Mouse (Mus musculus) CH12.LX (cell line): ENCODE data around the gene Ltn1. TPM values are rescaled to one million over a fixed set of nuclear protein-coding genes. Genes with fewer than 3 reads are reported as not detected.

Experiments used
- DNase-seq: peaks from one replicate; pipeline ENCODE4 v3.0.0-alpha.2; 2013; ENCODE audit errors: extremely low read depth
- H3K27ac ChIP-seq: 2 replicates; pipeline ENCODE4 v1.5.1; 2012; ENCODE audit warnings: low read depth, mild to moderate bottlenecking, control low read depth, moderate library complexity; ENCODE audit not compliant: insufficient read depth
- H3K27me3 ChIP-seq: replicated peaks from 2 replicates; pipeline ENCODE3; 2012; ENCODE audit warnings: inconsistent platforms
- H3K36me3 ChIP-seq, 2 experiments: replicated peaks in 1 of 2; 2 replicates each; pipeline versions ENCODE3 to v1.6.1; 2012; ENCODE audit warnings: inconsistent platforms in 1 of 2, low read length in 1 of 2, mild to moderate bottlenecking in 1 of 2, mixed read lengths in 1 of 2, moderate library complexity in 1 of 2; ENCODE audit not compliant: control insufficient read depth in 1 of 2, insufficient read depth in 1 of 2
- H3K4me1 ChIP-seq, 2 experiments: 2 replicates each; pipeline ENCODE4 v1.6.1; 2012; ENCODE audit warnings: inconsistent platforms in 1 of 2, moderate library complexity in 1 of 2; ENCODE audit not compliant: insufficient read depth in 2 of 2, control insufficient read depth in 1 of 2
- H3K4me2 ChIP-seq: 2 replicates; pipeline ENCODE4 v1.6.1; 2012; ENCODE audit warnings: low read depth, mild to moderate bottlenecking, control low read depth; ENCODE audit not compliant: poor library complexity, insufficient read depth, severe bottlenecking
- H3K4me3 ChIP-seq, 3 experiments: fragments of 150-350 bp in 1 of 3; sonication (generic) in 1 of 3; replicated peaks in 1 of 3; 2 replicates each; pipeline versions ENCODE3 to v1.5.1; 2011 to 2012; ENCODE audit warnings: low read depth in 2 of 3, low read length in 2 of 3, mild to moderate bottlenecking in 2 of 3, moderate library complexity in 2 of 3, control low read depth in 1 of 3, improper control_type of control experiment in 1 of 3, inconsistent platforms in 1 of 3, mixed read lengths in 1 of 3; ENCODE audit not compliant: poor library complexity in 1 of 3
- H3K79me2 ChIP-seq: replicated peaks from 2 replicates; pipeline ENCODE4 v1.6.1; 2012; ENCODE audit warnings: mild to moderate bottlenecking, moderate library complexity; ENCODE audit not compliant: control insufficient read depth, poor library complexity, insufficient read depth, severe bottlenecking; ENCODE audit errors: extremely low read depth
- H3K9ac ChIP-seq: 2 replicates; pipeline ENCODE4 v1.6.1; 2012; ENCODE audit warnings: low read depth, mild to moderate bottlenecking, control low read depth, moderate library complexity; ENCODE audit not compliant: insufficient read depth
- H3K9me3 ChIP-seq: replicated peaks from 2 replicates; pipeline ENCODE3; 2012; ENCODE audit warnings: low read length, inconsistent platforms, mixed read lengths
- CHD1 ChIP-seq: IDR thresholded peaks from 2 replicates; pipeline ENCODE4 v1.6.1; 2012; ENCODE audit warnings: low read depth, low read length, improper control_type of control experiment, inconsistent platforms
- CHD2 ChIP-seq: IDR thresholded peaks from 2 replicates; pipeline ENCODE4 v1.6.1; 2011; ENCODE audit warnings: low read length, improper control_type of control experiment
- CTCF ChIP-seq, 2 experiments: IDR thresholded peaks in 1 of 2; conservative IDR thresholded peaks in 1 of 2; 2 replicates each; pipeline ENCODE4 v1.5.1; 2011 to 2012; ENCODE audit warnings: low read depth in 2 of 2, low read length in 2 of 2, improper control_type of control experiment in 1 of 2, inconsistent platforms in 1 of 2, mild to moderate bottlenecking in 1 of 2, moderate library complexity in 1 of 2
- E2F4 ChIP-seq: IDR thresholded peaks from 2 replicates; pipeline ENCODE4 v1.6.1; 2011; ENCODE audit warnings: low read depth, low read length, improper control_type of control experiment; ENCODE audit not compliant: insufficient replicate concordance
- ELF1 ChIP-seq: IDR thresholded peaks from 2 replicates; pipeline ENCODE4 v1.6.1; 2014; ENCODE audit warnings: low read depth, mild to moderate bottlenecking, inconsistent platforms, low read length, improper control_type of control experiment
- ETS1 ChIP-seq: conservative IDR thresholded peaks from 2 replicates; pipeline ENCODE4 v1.6.1; 2012; ENCODE audit warnings: low read depth, mild to moderate bottlenecking, inconsistent platforms, low read length, improper control_type of control experiment, moderate library complexity
- GABPA ChIP-seq: IDR thresholded peaks from 2 replicates; pipeline ENCODE4 v1.6.1; 2012; ENCODE audit warnings: low read depth, low read length, improper control_type of control experiment, inconsistent platforms; ENCODE audit not compliant: insufficient replicate concordance
- HCFC1 ChIP-seq: IDR thresholded peaks from 2 replicates; pipeline ENCODE4 v1.6.1; 2012; ENCODE audit warnings: low read depth, mild to moderate bottlenecking, inconsistent platforms, low read length, improper control_type of control experiment
- IRF4 ChIP-seq: IDR thresholded peaks from 2 replicates; pipeline ENCODE4 v1.6.1; 2014; ENCODE audit warnings: low read depth, mild to moderate bottlenecking, inconsistent platforms, low read length, improper control_type of control experiment
- JUN ChIP-seq: IDR thresholded peaks from 2 replicates; pipeline ENCODE4 v1.6.1; 2011; ENCODE audit warnings: low read depth, mild to moderate bottlenecking, low read length, improper control_type of control experiment, moderate library complexity; ENCODE audit not compliant: insufficient read depth
- JUND ChIP-seq: conservative IDR thresholded peaks from 2 replicates; pipeline ENCODE4 v1.6.1; 2011; ENCODE audit warnings: low read depth, low read length, improper control_type of control experiment
- KAT2A ChIP-seq: IDR thresholded peaks from 2 replicates; pipeline ENCODE4 v1.6.1; 2012; ENCODE audit warnings: low read length, improper control_type of control experiment, inconsistent platforms; ENCODE audit not compliant: insufficient replicate concordance
- MAFK ChIP-seq: IDR thresholded peaks from 2 replicates; pipeline ENCODE4 v1.6.1; 2011; ENCODE audit warnings: low read length, improper control_type of control experiment; ENCODE audit not compliant: insufficient replicate concordance
- MAX ChIP-seq: IDR thresholded peaks from 2 replicates; pipeline ENCODE4 v1.6.1; 2011; ENCODE audit warnings: low read length, improper control_type of control experiment
- MAZ ChIP-seq: IDR thresholded peaks from 2 replicates; pipeline ENCODE4 v1.6.1; 2012; ENCODE audit warnings: low read depth, mild to moderate bottlenecking, inconsistent platforms, low read length, improper control_type of control experiment, moderate library complexity
- MEF2A ChIP-seq: IDR thresholded peaks from 2 replicates; pipeline ENCODE4 v1.6.1; 2014; ENCODE audit warnings: low read depth, mild to moderate bottlenecking, inconsistent platforms, low read length, improper control_type of control experiment, borderline replicate concordance
- MXI1 ChIP-seq: IDR thresholded peaks from 2 replicates; pipeline ENCODE4 v1.6.1; 2011; ENCODE audit warnings: mild to moderate bottlenecking, low read depth, low read length, improper control_type of control experiment
- MYC ChIP-seq: IDR thresholded peaks from 2 replicates; pipeline ENCODE4 v1.6.1; 2011; ENCODE audit warnings: low read depth, mild to moderate bottlenecking, improper control_type of control experiment, low read length
- NELFE ChIP-seq: IDR thresholded peaks from 2 replicates; pipeline ENCODE4 v1.6.1; 2011; ENCODE audit warnings: low read depth, low read length, improper control_type of control experiment
- NRF1 ChIP-seq: IDR thresholded peaks from 2 replicates; pipeline ENCODE4 v1.6.1; 2014; ENCODE audit warnings: low read depth, mild to moderate bottlenecking, inconsistent platforms, low read length, improper control_type of control experiment, moderate library complexity
- POLR2A ChIP-seq: IDR thresholded peaks from 2 replicates; pipeline ENCODE4 v1.6.1; 2011; ENCODE audit warnings: low read depth, mild to moderate bottlenecking, improper control_type of control experiment, low read length
- POLR2AphosphoS2 ChIP-seq: IDR thresholded peaks from 2 replicates; pipeline ENCODE4 v1.6.1; 2011; ENCODE audit warnings: low read depth, low read length, improper control_type of control experiment
- RAD21 ChIP-seq: IDR thresholded peaks from 2 replicates; pipeline ENCODE4 v1.6.1; 2011; ENCODE audit warnings: low read depth, mild to moderate bottlenecking, low read length, improper control_type of control experiment, moderate library complexity
- SMC3 ChIP-seq: IDR thresholded peaks from 2 replicates; pipeline ENCODE4 v1.6.1; 2011; ENCODE audit warnings: low read depth, low read length, improper control_type of control experiment
- TBP ChIP-seq: conservative IDR thresholded peaks from 2 replicates; pipeline ENCODE4 v1.6.1; 2011; ENCODE audit warnings: low read depth, low read length, improper control_type of control experiment
- TCF12 ChIP-seq: IDR thresholded peaks from 2 replicates; pipeline ENCODE4 v1.6.1; 2014; ENCODE audit warnings: low read depth, mild to moderate bottlenecking, inconsistent platforms, low read length, improper control_type of control experiment
- UBTF ChIP-seq: IDR thresholded peaks from 2 replicates; pipeline ENCODE4 v1.6.1; 2012; ENCODE audit warnings: low read depth, mild to moderate bottlenecking, inconsistent platforms, low read length, improper control_type of control experiment, moderate library complexity
- USF1 ChIP-seq: IDR thresholded peaks from 2 replicates; pipeline ENCODE4 v1.6.1; 2014; ENCODE audit warnings: low read depth, mild to moderate bottlenecking, inconsistent platforms, low read length, improper control_type of control experiment
- USF2 ChIP-seq: conservative IDR thresholded peaks from 2 replicates; pipeline ENCODE4 v1.6.1; 2011; ENCODE audit warnings: low read depth, low read length, improper control_type of control experiment
- ZNF384 ChIP-seq: IDR thresholded peaks from 2 replicates; pipeline ENCODE4 v1.6.1; 2012; ENCODE audit warnings: low read depth, low read length, improper control_type of control experiment, inconsistent platforms
- dilution Hi-C: fragments of 300-500 bp; cut with MboI; formaldehyde crosslinking; loops from 2 replicates; pipeline ENCODE4 v1.14.3; 2020; ENCODE audit warnings: low sequenced_read_pairs; ENCODE audit not compliant: extremely low pct_unique_long_range_greater_than_20kb, extremely low pct_ligation_motif_present
- in situ Hi-C: fragments of 300-500 bp; cut with MboI; formaldehyde crosslinking; loops from 3 replicates; pipeline ENCODE4 v1.14.3; 2019; ENCODE audit warnings: low sequenced_read_pairs, low pct_ligation_motif_present, low pct_unique_long_range_greater_than_20kb, mixed read lengths
- polyA plus RNA-seq: library from polyadenylated mRNA; unstranded; fragments of >175 nt; gene quantifications from 2 replicates; pipeline ENCODE4 v1.2.1, GENCODE M21; 2012; ENCODE audit warnings: low read depth; ENCODE audit not compliant: insufficient read length
- total RNA-seq, 2 experiments: library from RNA; depleted of rRNA; stranded (reverse); fragments of 300-350 nt in 1 of 2; fragments of >200 nt in 1 of 2; gene quantifications; 2 replicates each; pipeline ENCODE4 v1.2.3; 2012 to 2014

Gene Ltn1
- total and polyA plus RNA-seq, 3 experiments, result 21.5 to 34.6 (median 30.8) TPM

GRCm38 (mm10) chr16:87438697-87439096, 6.3 kb upstream of the Ltn1 start:
- peak overlapping the region; percentile 66 for H3K27ac ChIP-seq
- peak overlapping the region; percentile 41 for H3K9ac ChIP-seq
- dilution Hi-C loops, result no loop called here
- TF ChIP-seq GABPA (no peak), CTCF (conservative IDR thresholded peaks at IDR 0.05 in 1 of 2, IDR thresholded peaks at IDR 0.05 in 1 of 2; ENCODE audit: low read depth in 2 of 2, low read length in 2 of 2) (no peak), SMC3 (no peak), NRF1 (peak; percentile 22; the same call in 1 of the 2 replicates), HCFC1 (peak; percentile 59), MEF2A (no peak), TCF12 (peak; percentile 38; the same call in 1 of the 2 replicates), UBTF (no peak), MXI1 (peak; percentile 57), MYC (no peak), MAZ (peak; percentile 34; the same call in 1 of the 2 replicates), ELF1 (peak; percentile 65; the same call in 1 of the 2 replicates), ZNF384 (no peak), CHD2 (no peak), CHD1 (no peak; the same call in 1 of the 2 replicates), MAX (no peak), TBP (peak; percentile 68; the same call in 1 of the 2 replicates), ETS1 (peak; percentile 41; the same call in 1 of the 2 replicates), RAD21 (no peak), POLR2A (peak; percentile 49), E2F4 (no peak), IRF4 (0 out of 2 replicates have a peak, but pooled peaks have one; percentile 4), MAFK (peak; percentile 42; the same call in 1 of the 2 replicates), NELFE (no peak; the same call in 1 of the 2 replicates), USF1 (no peak), JUND (no peak), KAT2A (no peak), POLR2AphosphoS2 (no peak), USF2 (no peak), JUN (no peak)
- TF ChIP-seq, all 38 proteins: peak for 11
- Histone ChIP-seq H3K79me2 (no peaks in the 10 kb centered on the region), H3K9me3 (no peaks in the 10 kb centered on the region), H3K4me1 (peaks cover 3 to 24% of the 10 kb centered on the region in 2 experiments; a peak in 2 of 4 replicates), H3K27me3 (no peaks in the 10 kb centered on the region), H3K4me3 (peak overlapping the region; percentile 43 to 52 (median 43)), H3K36me3 (peaks cover 13 to 35% of the 10 kb centered on the region in 2 experiments), H3K4me2 (peak overlapping the region; percentile 65)
- in situ Hi-C loops, result no loop called here
- DNase-seq, result peak; percentile 60
